In genomic region chrX:13413135-13413534, GRCm38 (mm10) we compare ENCODE assay signal across 26 mouse cellular contexts. TPM values are rescaled to one million over a fixed set of nuclear protein-coding genes. Genes with fewer than 3 reads are reported as not detected.
A peak's percentile ranks its signal among the peaks of the same experiment; 100 is the strongest.
DNase-seq lines count a peak whose midpoint lies in the region; ATAC-seq and TF ChIP-seq lines count a peak whose summit lies in the region.
"Had no signal": no experiment of that assay in that cellular context is flagged by ENCODE, and none has a peak within 500 bp of the region (broad histone marks: within the 10 kb centered on the region; RNA-seq: fewer than 3 reads in every experiment).

No protein-coding gene starts in this region.

- no peak for DNase-seq in forebrain, postnatal 0 days
- DNase-seq in Muller cell, postnatal 12 days (ENCODE audit: inconsistent ontology term): peak; percentile 86
- DNase-seq in brain, embryonic 14.5 days (ENCODE audit: low read depth): peak; percentile 66
- no peak for DNase-seq in thymus, adult 2 months
- DNase-seq in urinary bladder, adult 18-20 months (ENCODE audit: low spot score in 2 of 2): no peak
- no peak for DNase-seq in lung, adult 18-20 months
- DNase-seq: cerebellum, adult 2 months; cerebellum, postnatal 25 days; gastrocnemius, adult 2 months; heart, postnatal 36 days; kidney, postnatal 4 days; left cerebral cortex, postnatal 4 days; lung, postnatal 36 days; midbrain, embryonic 14.5 days; thymus, postnatal 4 days had no signal

- H3K27ac ChIP-seq in forebrain, embryonic 13.5 days: no peak overlapping the region
- H3K27ac ChIP-seq in forebrain, postnatal 0 days (ENCODE audit: low read depth, low read length): no peak overlapping the region
- H3K27ac ChIP-seq in small intestine, adult 2 months (ENCODE audit: insufficient read depth, low read depth, low read length): peak overlapping the region; percentile 55; the same call in 1 of the 2 replicates
- H3K27ac ChIP-seq in thymus, adult 2 months (ENCODE audit: control insufficient read depth, insufficient read depth, low read length): no peak overlapping the region
- H3K27ac ChIP-seq: embryonic facial prominence, embryonic 12.5 days; gastrocnemius, adult 2 months; heart, embryonic 15.5 days; hindbrain, embryonic 14.5 days; limb, embryonic 15.5 days; liver, embryonic 14.5 days; lung, embryonic 15.5 days; neural tube, embryonic 12.5 days had no signal

- H3K36me3 ChIP-seq in forebrain, embryonic 13.5 days (ENCODE audit: poor library complexity, severe bottlenecking): no peaks in the 10 kb centered on the region
- H3K36me3 ChIP-seq in forebrain, postnatal 0 days (ENCODE audit: insufficient read depth): no peaks in the 10 kb centered on the region
- no peaks in the 10 kb centered on the region for H3K36me3 ChIP-seq in small intestine, adult 2 months (ENCODE audit: control insufficient read depth, insufficient read depth, low read length)
- H3K36me3 ChIP-seq in thymus, adult 2 months (ENCODE audit: control insufficient read depth, insufficient read depth, low read length): no peaks in the 10 kb centered on the region
- H3K36me3 ChIP-seq: embryonic facial prominence, embryonic 12.5 days; heart, embryonic 15.5 days; limb, embryonic 15.5 days; lung, embryonic 15.5 days; neural tube, embryonic 12.5 days had no signal

- H3K9me3 ChIP-seq in forebrain, embryonic 13.5 days (replicated peaks): no peaks in the 10 kb centered on the region
- no peaks in the 10 kb centered on the region for H3K9me3 ChIP-seq in forebrain, postnatal 0 days (ENCODE audit: low read length)
- H3K9me3 ChIP-seq: embryonic facial prominence, embryonic 12.5 days; heart, embryonic 15.5 days; limb, embryonic 15.5 days; lung, embryonic 15.5 days; neural tube, embryonic 12.5 days had no signal

- H3K4me3 ChIP-seq in forebrain, embryonic 13.5 days: no peak overlapping the region
- no peak overlapping the region for H3K4me3 ChIP-seq in forebrain, postnatal 0 days (ENCODE audit: low read depth, low read length)
- no peak overlapping the region for H3K4me3 ChIP-seq in small intestine, adult 2 months (ENCODE audit: low read depth, low read length)
- no peak overlapping the region for H3K4me3 ChIP-seq in thymus, adult 2 months (ENCODE audit: control insufficient read depth, insufficient read depth, low read length)
- H3K4me3 ChIP-seq: embryonic facial prominence, embryonic 12.5 days; gastrocnemius, adult 2 months; heart, embryonic 15.5 days; limb, embryonic 15.5 days; lung, embryonic 15.5 days; neural tube, embryonic 12.5 days had no signal

- H3K4me1 ChIP-seq in forebrain, embryonic 13.5 days: no peaks in the 10 kb centered on the region
- no peaks in the 10 kb centered on the region for H3K4me1 ChIP-seq in forebrain, postnatal 0 days (ENCODE audit: insufficient read depth)
- H3K4me1 ChIP-seq in small intestine, adult 2 months (ENCODE audit: control insufficient read depth, insufficient read depth, insufficient read length, low read length): no peaks in the 10 kb centered on the region
- H3K4me1 ChIP-seq in thymus, adult 2 months (replicated peaks; ENCODE audit: control insufficient read depth, insufficient read depth, low read length): no peaks in the 10 kb centered on the region
- H3K4me1 ChIP-seq: embryonic facial prominence, embryonic 12.5 days; heart, embryonic 15.5 days; limb, embryonic 15.5 days; lung, embryonic 15.5 days; neural tube, embryonic 12.5 days had no signal

- TF ChIP-seq POLR2A in brain, embryonic 14.5 days (IDR thresholded peaks at IDR 0.05; ENCODE audit: borderline replicate concordance, extremely low read depth, insufficient read depth, insufficient read length, poor library complexity, severe bottlenecking): no peak
- TF ChIP-seq POLR2A in small intestine, adult 2 months (IDR thresholded peaks at IDR 0.05; ENCODE audit: low read depth, low read length): no peak
- no peak for TF ChIP-seq POLR2A in thymus, adult 2 months (IDR thresholded peaks at IDR 0.05; ENCODE audit: control insufficient read depth, extremely low read depth, insufficient read depth, low read length, poor library complexity)

- 22% methylated on average over 3 of the region's 3 CpGs for WGBS in forebrain, embryonic 13.5 days
- WGBS in forebrain, postnatal 0 days: 29% methylated on average over 3 of the region's 3 CpGs
- WGBS in small intestine, adult 2 months: 20% methylated on average over 3 of the region's 3 CpGs
- WGBS in thymus, adult 2 months: 89% methylated on average over 3 of the region's 3 CpGs

- peak; percentile 61 for ATAC-seq in forebrain, embryonic 13.5 days
- ATAC-seq in forebrain, postnatal 0 days: no peak
- ATAC-seq: inflammation-experienced regulatory T-cells, adult 6 months had no signal

- no peak for TF ChIP-seq CTCF in forebrain, postnatal 0 days (IDR thresholded peaks at IDR 0.05; ENCODE audit: low read depth)
- no peak for TF ChIP-seq CTCF in brain, embryonic 14.5 days (IDR thresholded peaks at IDR 0.05; ENCODE audit: borderline replicate concordance, extremely low read depth, insufficient read depth, insufficient read length)
- no peak for TF ChIP-seq CTCF in small intestine, adult 2 months (IDR thresholded peaks at IDR 0.05; ENCODE audit: extremely low read depth, insufficient read length, insufficient replicate concordance, low read depth, low read length)
- no peak for TF ChIP-seq CTCF in thymus, adult 2 months (IDR thresholded peaks at IDR 0.05; ENCODE audit: borderline replicate concordance, control insufficient read depth, extremely low read depth, insufficient read depth, low read length, poor library complexity)

- no peaks in the 10 kb centered on the region for H3K27me3 ChIP-seq in forebrain, embryonic 13.5 days
- H3K27me3 ChIP-seq in forebrain, postnatal 0 days (ENCODE audit: insufficient read depth, low read length): no peaks in the 10 kb centered on the region
- no peaks in the 10 kb centered on the region for H3K27me3 ChIP-seq in small intestine, adult 2 months (ENCODE audit: control insufficient read depth, insufficient read depth, low read length)
- H3K27me3 ChIP-seq in thymus, adult 2 months (ENCODE audit: control insufficient read depth, insufficient read depth, low read length): no peaks in the 10 kb centered on the region
- H3K27me3 ChIP-seq: neural tube, embryonic 12.5 days had no signal

- no peak overlapping the region for H3K9ac ChIP-seq in forebrain, embryonic 13.5 days
- no peak overlapping the region for H3K9ac ChIP-seq in forebrain, postnatal 0 days
- H3K9ac ChIP-seq: embryonic facial prominence, embryonic 12.5 days; heart, embryonic 15.5 days; hindbrain, embryonic 14.5 days; limb, embryonic 15.5 days; liver, embryonic 14.5 days; lung, embryonic 15.5 days; neural tube, embryonic 12.5 days had no signal

- no peak overlapping the region for H3K4me2 ChIP-seq in forebrain, embryonic 13.5 days
- H3K4me2 ChIP-seq in forebrain, postnatal 0 days (ENCODE audit: low read depth): no peak overlapping the region
- H3K4me2 ChIP-seq: embryonic facial prominence, embryonic 12.5 days; heart, embryonic 15.5 days; hindbrain, embryonic 14.5 days; limb, embryonic 15.5 days; lung, embryonic 15.5 days; neural tube, embryonic 12.5 days had no signal

RNA-seq across cellular contexts. Expression of gene Nyx, which starts 52.8 kb away (rescaled TPM):
- 0.04 TPM in 1 of 2 replicates, not detected in the other for polyA plus RNA-seq in forebrain, embryonic 13.5 days (2015; fragmentation: Nextera tagmentation; extraction: Ambion mirVana)
- 0.38 and 0.62 TPM in 2 replicates for total RNA-seq in forebrain, postnatal 0 days (2014; rRNA removed)
- polyA plus RNA-seq in forebrain, postnatal 0 days (2015; fragmentation: Nextera tagmentation; extraction: Ambion mirVana): 0.11 and 0.21 TPM in 2 replicates
- polyA plus RNA-seq in brain, embryonic 14.5 days (2012; rRNA removed): 0.34 and 0.53 TPM in 2 replicates
- 0.34 and 1.4 TPM in 2 replicates for polyA plus RNA-seq in small intestine, adult 2 months (2012; rRNA removed)
- 0.94 and 0.98 TPM in 2 replicates for polyA plus RNA-seq in thymus, adult 2 months (2012; rRNA removed)
- total RNA-seq: megakaryocyte-erythroid progenitor cell, adult 5-6 weeks had no signal

Comparison
In these comparisons a context has a peak if more than half of its experiments do, and no peak if none do; other contexts are left out.
1. DNase-seq: peak in Muller cell, postnatal 12 days (single experiment) and brain, embryonic 14.5 days (single experiment); none in forebrain, postnatal 0 days (single experiment), thymus, adult 2 months (single experiment), urinary bladder, adult 18-20 months (0 of 2) and lung, adult 18-20 months (0 of 2).